Mouse (Mus musculus) cerebellum, adult 9-11 months (tissue): ENCODE measurements around the gene Nup188.

Experiments used
- DNase-seq: peaks from one replicate; pipeline ENCODE4 v3.0.0; 2022

Gene Nup188

DNA sequence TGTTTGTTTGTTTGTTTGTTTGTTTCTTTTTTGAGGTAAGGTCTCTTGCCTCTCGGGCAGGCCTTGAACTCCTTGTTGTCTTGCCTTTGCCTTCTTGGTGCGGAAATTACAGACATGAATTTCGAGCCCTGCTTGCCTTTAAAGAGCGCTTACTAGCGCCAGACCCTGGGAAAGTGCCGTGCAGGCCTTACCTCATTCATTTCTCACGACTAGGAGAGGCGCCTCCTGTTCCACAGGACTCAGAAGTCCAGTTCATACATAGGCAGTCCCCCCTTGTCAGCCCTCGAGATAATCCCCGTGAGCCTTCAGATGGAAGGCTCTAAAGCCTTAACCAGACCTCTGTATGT, 803 bp downstream of the Nup188 start:
- peak; percentile 23 for DNase-seq

DNA sequence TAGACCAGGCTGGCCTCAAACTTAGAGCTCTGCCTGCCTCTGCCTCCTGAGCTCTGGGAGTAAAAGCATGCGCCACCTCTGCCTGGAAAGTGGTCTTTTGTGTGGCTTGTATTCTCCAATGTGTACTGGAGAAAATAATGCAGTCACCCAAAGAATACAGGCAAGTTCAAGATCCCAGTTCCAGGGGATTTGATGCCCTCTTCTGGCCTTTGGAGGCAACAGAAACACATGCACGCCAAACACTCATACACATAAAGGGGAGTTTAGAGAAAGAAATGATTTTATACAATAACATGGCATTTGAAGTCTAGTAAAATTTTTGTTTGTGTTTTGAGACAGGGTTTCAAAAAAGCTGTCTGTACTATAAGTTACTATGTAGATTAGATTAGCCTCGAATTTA, 13.3 kb downstream of the Nup188 start:
- no peak for DNase-seq

DNA sequence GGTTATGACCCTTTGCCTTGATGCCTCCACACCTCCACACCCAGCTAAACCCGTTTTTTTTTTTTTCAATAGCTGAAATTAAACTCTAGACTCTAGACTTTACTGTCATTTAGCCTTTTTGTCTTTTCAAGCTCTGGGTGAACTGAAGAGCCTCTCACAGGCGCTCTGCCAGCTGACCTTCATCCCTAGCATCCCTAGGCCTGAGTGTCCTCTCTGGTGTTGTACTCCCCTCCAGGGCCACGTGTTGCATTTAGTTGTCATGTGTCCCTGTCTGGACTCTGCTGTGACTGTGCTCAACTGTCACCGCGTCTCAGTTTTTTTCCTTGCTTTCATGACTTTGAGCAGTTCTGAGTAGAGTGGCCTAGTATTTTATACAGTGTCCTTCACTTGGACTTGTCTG, 13.8 kb downstream of the Nup188 start:
- DNase-seq = no peak

DNA sequence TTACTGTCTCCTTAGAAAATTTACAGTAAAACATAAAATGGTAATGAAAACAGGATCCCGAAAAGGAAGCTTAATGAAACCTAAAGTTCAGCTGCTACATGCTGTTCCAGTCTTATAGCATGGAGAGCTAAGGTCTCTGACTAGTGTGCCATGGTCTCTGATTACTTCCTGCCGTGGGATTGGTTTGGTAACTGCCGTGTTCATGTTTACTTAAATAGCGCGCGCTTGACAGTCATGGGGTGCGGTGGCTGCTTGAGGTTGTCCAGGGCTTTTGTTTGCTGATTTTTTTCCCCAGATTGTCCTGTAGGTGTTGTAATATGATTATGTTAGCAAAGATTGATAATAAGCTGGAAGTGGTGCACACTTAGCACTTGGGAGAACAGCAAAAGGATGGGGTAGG, 19.9 kb downstream of the Nup188 start:
- DNase-seq = no peak

DNA sequence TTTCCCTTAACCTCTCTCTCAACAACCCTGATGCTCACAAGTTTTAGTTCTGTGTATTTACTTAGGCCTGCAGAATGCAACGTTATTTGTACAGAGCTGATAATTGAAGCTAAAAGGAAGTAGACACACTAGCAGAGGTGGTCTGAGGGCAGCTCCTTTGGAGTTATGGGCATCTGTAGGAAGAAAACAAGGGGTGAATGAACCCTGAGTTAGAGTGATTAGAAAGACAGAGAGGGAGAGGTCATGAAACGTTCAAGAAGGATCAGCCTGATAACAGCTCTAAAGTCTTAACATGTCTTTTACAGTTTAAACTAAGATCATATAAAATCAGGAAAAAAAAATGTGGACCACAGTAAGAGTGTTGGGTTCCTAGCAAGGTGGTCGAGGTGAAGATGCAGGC, 23.2 kb downstream of the Nup188 start:
- DNase-seq = no peak

DNA sequence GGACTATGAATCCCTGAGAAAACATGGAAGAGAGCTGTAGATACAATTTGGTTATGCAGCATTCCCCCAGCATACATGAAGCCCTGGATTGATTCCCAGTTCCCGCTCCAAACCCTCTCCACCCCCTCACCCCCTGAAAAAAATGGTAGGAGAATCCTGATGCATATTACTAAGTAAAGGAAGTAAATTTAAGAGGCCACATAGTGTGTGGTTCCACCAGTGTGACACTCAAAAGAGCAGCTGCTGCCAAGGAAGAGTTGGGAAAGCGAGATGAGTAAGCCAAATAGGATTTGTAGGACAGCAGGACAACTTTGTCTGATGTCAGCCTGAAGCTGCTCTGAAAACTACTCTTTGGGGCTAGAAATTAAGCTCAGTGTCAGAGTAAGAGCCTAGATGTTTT, 25.3 kb downstream of the Nup188 start:
- no peak for DNase-seq

DNA sequence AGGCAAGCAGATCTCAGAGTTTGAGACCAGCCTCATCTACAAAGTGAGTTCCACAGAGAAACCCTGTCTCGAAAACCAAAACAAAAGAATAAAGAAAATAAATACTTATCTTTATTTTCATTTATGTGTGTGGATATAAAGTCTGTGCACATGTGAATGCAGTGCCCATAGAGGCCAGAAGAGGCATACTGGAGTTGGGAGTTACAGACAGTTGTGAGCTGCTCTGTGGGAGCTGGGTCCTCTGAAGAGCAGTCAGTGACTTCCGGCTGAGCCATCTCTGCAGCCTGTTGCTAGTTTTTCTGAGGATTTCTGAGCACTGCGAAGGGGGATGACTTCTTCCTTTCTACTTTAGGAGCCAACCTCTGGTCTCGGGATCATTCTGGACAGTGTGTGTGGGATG, 29.9 kb downstream of the Nup188 start:
- DNase-seq = no peak

DNA sequence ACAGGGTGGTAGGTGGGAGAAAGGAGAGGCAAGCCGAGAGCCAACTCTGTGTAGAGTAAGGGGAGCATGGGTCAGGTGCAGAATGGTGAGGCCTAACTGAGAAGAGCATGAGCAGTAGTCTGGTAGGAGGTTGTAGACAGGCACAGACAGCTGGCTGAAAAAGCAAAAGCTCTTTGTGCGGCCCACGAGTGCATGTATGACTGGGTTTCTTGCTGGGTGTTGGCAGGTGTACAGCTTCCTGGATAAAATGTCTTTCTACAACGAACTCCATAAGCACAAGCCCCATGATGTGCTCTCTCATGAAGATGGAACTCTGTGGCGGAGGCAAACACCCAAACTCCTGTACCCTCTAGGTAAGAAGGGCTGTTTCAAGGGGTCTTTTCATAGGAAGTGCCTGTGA, 30.8 kb downstream of the Nup188 start:
- DNase-seq = no peak

DNA sequence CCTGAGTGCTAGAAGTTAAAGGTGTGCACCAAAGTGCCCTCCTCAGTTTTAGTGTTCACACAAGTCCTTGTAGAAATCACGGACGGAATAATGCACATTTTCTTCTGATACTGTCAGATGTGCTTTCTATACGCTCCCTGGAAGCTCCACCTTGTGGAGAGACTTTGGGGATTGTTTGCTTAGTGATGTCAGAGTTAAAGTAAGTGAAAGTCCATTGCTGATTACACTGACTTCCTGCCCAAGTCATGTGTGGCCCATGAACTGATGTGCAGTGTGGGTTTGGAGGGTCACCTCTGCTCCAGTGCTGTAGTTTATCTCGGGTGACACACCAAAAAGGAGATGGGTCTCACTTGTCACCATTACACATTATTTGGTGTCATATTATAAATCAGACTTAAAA, 33.1 kb downstream of the Nup188 start:
- no peak for DNase-seq

DNA sequence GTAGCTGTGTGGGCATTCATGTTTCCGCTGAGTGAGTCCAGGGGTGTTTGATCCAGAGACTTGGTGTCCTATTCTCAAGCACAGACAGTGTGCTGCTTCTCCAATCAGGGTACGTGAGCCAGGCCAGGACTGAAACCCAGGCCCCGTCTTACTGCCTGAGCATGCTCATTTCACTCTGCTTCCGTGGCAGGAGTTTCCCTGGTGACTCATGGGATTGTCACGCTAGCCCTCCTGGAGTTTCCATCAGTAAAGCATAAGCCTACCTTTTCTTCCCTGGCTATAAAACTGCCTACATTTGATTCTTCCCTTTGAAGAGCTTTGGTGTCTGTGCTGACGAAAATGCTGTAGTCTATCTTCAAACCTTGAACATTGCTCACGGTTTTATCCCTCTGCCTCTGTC, 36.9 kb downstream of the Nup188 start:
- no peak for DNase-seq

DNA sequence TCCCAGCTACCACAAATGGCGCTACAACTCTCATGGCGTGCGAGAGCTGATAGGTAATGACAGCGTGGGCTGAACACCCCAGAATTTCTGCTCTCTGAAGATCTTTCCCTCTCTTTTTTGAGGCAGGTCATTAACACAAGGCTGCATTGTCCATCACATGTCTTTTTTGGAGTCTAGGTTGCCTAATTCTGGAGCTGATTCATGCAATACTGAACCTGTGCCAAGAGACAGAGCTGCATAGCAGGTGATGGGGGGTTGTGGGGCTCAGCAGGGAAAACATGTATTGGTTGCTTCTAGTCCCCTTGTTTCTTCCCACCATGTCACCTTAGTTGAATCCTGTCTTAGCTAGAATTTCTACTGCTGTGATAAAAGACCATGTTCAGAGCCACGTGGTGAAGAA, 39.1 kb downstream of the Nup188 start:
- DNase-seq = no peak

DNA sequence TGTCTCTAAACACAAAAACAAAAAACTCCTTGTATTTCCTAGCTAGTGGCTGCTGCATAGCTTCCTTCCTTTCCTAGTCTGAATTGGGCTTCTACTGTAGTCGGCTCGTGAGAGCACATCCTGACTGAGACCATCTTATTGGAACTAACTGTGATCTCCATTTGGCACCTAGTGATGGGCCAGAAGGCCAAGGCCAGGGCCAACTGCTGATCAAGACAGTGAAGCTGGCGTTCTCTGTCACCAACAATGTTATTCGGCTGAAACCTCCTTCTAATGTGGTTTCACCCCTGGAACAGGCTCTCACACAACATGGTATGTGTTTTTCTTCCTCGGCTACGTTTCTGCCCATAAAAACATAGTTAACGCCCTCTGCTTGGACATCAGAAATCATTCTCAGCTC, 41.1 kb downstream of the Nup188 start:
- peak; percentile 62 for DNase-seq

DNA sequence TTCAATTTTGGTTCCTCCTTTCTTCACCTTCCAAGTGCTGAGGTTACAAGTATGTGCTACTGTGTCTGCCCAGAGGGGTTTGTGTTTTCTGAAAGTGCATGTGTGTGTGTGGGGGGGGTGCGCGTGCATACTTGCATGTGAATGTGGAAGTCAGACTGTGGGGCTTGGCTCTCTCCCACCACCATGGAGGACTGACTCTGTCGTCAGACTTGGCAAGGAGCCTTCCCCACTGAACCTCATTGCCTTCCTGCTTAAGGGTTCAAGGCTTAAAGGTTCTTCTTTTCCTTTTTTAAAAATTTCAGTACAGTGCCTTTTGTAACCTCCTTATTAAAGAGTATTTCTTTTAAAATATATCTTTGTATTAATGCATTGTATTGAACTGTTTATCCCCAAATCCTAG, 42.6 kb downstream of the Nup188 start:
- no peak for DNase-seq

DNA sequence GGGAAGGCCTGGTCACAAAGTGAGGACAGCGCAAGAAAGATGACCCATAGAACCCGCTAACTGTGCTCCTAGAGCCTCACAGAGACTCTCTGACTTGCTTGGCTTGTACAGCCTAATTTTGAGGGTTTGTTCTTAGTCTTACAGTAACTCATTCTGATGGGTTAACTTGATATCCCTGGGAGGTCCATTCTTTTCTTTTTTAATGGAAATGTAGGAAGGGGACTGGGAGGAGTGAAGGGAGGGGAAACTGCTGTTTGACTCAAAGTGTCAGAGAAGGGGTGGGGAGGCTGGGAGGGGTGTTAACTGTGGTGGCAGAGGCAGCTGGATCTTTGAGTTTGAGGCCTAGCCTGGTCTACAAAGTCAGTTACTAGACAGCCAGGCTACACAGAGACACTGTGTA, 49.1 kb downstream of the Nup188 start:
- no peak for DNase-seq

DNA sequence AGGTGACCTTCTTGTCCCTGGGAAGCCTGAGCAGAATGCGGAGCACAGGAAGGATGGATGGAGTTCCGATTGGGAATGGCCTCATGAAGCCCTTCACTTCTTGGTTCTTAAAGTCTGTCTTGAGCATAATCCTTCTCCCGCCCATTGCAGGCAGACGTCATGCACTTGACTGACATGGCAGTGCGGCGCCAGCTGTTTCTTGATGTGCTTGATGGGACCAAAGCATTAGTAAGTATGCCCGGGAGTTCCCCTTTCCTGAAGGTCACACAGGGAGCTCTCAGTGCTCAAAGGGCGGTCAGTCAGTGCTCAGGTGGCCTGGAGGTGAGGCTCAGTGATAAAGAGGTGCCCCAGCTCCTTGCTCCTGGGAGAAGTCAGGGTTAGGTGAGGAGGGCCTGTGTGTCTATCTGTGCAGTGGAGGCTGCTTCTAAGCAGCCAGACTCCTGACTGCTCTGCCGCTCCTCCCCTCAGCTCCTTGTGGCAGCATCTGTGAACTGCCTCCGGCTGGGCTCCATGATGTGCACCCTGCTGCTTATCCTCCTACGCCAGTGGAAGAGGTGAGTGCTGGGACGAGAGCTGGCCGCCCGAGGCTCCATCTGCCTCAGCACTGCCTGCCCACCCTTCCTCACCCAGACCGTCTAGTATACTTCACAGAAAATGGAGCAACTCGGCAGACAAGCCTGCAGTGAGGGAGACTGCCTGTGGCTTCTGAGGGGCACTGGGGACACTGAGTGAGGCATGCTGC, 50.1 kb downstream of the Nup188 start:
- DNase-seq = peak; percentile 67

DNA sequence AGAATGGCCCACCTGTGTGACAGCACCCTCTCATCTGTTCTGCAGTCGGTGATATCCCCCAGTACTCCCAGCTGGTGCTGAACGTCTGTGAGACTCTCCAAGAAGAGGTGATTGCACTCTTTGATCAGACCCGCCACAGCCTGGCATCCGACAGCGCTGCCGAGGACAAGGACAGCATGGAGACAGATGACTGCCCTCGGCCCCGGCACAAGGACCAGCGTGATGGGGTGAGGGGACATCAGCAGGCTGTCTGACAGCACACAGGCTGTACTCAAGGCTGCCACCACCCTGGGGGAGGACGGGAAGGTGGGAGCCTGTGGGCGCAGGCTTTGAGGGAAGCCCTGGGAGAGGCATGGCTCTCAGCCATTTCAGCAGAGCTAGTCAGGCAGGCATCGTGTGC, 51.0 kb downstream of the Nup188 start:
- peak; percentile 54 for DNase-seq

DNA sequence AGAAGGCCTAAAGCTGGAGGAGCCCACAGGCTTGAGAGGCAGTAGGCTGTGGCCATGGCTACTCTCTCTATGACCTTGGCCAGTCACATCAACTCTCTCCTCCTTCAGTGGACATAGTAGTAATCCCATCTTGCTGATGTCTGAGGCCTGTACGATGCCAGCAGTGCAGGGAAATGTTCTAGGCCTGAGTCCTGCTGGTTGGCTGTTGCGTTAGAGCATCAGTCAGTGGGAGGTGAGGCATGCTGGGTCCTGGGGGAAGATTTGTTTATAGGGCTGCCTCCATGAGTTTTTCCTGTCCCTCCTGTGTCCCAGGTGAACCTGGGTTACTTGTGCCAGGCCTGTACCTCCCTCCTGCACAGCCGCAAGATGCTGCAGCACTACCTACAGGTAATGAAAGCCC, 55.9 kb downstream of the Nup188 start:
- DNase-seq = peak; percentile 46

DNA sequence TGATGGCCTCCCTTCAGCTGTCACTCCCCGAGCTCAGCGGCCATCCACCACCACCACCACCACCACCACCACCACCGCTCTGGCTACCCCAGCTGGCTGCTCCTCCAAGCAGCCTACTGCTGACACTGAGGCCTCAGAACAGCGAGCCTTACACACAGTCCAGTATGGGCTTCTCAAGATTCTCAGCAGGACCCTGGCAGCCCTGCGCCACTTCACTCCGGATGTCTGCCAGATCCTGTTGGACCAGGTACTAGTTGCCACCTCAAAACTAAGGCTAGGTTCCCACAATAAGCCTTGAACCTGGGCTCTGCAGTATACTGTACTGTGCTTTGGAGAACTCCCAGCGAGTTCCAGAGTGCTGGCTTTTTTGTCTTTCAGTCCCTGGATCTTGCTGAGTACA, 56.3 kb downstream of the Nup188 start:
- DNase-seq = peak; percentile 79

DNA sequence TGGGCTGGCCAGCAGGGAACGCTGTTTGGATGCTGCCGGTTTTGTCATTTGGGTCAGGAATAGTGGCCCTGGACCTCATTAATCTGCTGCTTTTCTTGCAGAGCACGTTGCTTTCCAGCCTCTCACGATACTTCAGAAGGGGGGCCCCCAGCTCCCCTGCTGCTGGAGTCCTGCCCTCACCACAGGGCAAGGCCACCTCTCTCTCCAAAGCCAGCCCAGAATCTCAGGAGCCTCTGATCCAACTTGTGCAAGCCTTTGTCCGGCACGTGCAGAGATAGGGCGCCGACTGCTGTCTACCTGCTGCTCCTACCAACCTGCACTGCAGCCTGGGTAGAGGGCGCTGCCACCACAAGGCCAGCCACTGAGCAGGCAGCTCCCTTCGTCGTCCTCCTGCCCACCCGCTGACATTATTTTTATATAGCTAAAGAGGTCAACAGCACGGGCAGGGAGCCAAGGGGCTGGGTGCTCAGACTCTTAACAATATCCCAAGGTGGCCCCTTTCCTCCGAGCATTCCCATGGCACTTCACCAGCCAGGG, 57.5 kb downstream of the Nup188 start:
- DNase-seq = peak; percentile 77

DNA sequence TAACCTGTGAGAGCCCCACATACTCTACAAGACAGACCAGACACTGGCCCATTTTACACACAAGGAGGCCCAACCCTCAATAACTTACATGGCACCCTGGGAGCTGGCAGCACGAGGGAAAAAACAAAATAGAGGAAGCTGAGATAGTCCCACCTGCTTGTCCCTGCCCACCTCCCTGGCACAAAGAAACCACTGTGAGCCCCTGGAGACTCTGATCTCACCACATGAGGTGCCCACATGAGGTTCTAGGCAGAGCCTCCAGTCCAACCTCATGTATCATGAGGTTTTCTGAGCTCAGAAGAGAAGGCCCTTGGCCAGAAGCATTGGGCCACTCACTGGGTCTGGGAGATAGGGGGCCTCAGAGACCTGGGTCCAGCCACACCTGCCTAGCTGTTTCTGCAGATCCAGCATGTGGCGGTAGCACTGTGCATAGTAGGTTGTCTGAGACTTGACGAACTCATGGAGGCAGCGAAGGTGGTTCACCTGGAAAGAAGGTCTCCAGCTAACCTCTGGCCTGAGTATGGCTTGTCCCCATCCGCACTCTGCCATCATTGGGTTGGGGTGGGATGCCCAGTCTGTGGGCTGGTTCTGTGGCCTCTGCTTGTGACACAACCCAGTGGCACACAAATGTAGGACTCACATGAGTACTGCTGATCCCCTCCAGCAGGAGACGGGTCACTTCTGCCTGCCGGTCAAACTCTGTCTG, 59.9 kb downstream of the Nup188 start:
- DNase-seq = no peak

DNA sequence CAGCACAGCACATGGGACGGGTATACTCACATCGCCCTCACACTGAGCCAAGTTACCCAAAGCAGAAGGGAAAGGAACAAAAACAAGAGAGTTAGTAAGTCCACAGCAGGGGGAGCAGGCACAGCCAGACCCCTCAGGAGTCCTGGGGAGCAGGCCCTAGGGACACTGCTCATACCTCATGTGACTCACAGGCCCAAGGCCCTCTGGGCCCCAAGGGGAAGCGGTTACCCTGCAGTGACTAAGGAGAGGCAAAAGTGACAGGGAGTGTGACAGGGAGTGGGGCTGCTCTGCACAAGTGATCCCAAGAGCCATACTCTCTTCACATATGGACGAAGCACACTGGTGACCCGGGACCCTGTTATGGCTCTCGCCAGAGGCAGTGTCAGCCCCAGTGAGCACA, 63.0 kb downstream of the Nup188 start:
- DNase-seq = peak; percentile 13

DNA sequence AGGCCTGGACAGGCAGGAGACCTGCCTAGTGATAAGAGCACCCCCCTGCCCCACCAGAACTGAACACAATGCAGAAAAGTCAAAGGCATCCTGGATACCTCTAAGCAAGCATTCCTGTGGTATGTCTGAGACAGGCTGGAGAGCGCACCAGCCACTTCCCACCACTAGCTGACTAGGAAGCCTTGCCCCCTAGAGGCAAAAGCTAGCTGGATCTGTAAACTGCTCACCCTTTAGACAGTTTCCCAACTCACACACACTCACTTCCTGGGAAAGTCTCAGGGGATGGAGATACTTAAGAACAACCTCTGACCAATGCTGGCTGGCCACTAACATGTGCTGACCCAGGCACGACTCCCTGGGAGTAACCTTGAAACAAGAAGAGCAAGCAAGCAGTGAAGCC, 65.0 kb downstream of the Nup188 start:
- DNase-seq = peak; percentile 11

DNA sequence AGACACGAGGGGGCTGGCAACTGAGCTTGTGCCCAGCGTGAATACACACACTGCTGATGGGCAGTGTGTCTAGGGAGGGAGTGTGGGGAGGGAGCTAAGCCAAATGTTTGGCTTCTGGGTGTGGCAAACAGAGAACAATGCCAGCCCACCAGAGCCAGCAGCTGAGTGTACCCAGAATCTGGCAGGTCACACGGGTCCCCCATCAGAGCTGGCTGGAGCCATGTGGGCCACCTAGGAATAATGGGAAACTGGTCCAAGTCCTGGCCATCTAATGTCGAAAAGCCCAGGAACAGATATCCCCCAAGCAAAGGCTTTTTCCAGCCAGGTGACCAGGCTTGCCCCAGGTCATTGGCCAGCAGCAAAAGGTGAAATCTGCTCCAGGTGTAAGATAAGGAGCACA, 69.7 kb downstream of the Nup188 start:
- DNase-seq = peak; percentile 89

DNA sequence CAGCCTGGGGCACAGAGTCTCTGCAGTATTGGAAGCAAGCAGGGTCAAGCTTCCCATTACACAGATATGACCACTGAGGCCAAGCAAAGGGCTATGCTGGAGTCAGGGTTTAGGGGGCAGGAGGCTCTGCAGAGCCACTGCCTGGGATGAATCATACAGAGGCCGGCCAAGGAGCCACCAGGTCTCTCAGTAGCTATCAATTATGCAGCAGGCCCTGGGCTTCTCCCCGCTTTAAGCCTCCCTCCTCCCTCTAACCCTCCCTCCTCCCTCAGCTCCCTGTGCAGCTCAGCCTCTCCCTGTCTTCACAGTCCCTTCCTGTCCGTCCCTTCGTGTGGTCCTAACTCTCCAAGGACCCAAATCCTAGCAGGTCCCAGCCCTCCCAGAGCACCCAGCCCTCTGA, 70.1 kb downstream of the Nup188 start:
- DNase-seq = no peak

DNA sequence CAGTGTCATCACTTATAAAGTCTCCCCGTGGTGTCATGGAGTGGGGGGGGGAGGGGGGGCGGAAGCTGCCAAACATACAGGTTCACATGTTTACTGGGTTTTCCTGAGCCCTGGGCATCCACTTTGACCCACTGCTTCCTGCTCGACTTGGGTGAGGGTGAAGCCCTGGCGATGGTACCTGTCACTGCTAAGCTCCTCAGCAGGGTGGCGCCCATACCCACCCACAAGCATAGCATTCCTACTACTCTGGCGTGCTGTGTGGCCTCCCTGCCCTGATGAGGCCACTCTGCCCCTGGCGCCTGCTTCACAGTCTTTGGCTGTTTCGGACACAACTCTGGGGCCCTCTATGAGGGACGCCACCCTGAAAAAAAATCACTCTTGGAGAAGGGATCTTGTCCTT, 70.7 kb downstream of the Nup188 start:
- peak; percentile 62 for DNase-seq
